Mouse (Mus musculus) neural tube, embryonic 12.5 days (tissue): ENCODE measurements around the gene Cabin1. TPM values are rescaled to one million over a fixed set of nuclear protein-coding genes. Genes with fewer than 3 reads are reported as not detected.

Source experiments
- ATAC-seq: fragments of 200-750 bp; cut with Nextera tagmentation; 2 replicates; pipeline ENCODE4 v1.8.0; 2017; ENCODE audit warnings: low read depth, mild to moderate bottlenecking, moderate TSS enrichment, moderate library complexity; ENCODE audit not compliant: low FRiP score
- H3K27ac ChIP-seq: fragments of 300-500 bp; sonication (generic); 2 replicates; pipeline ENCODE4 v1.5.1; 2016
- H3K27me3 ChIP-seq: fragments of 300-500 bp; sonication (generic); replicated peaks from 2 replicates; pipeline ENCODE4 v1.6.1; 2016; ENCODE audit warnings: mild to moderate bottlenecking
- H3K36me3 ChIP-seq: fragments of 300-500 bp; sonication (generic); 2 replicates; pipeline ENCODE4 v1.6.1; 2016; ENCODE audit warnings: mild to moderate bottlenecking
- H3K4me1 ChIP-seq: fragments of 300-500 bp; sonication (generic); 2 replicates; pipeline ENCODE4 v1.6.1; 2016
- H3K4me2 ChIP-seq: fragments of 300-500 bp; sonication (generic); replicated peaks from 2 replicates; pipeline ENCODE4 v1.6.1; 2016; ENCODE audit warnings: mild to moderate bottlenecking
- H3K4me3 ChIP-seq: fragments of 300-500 bp; sonication (generic); 2 replicates; pipeline ENCODE4 v1.5.1; 2016
- H3K9ac ChIP-seq: fragments of 300-500 bp; sonication (generic); 2 replicates; pipeline ENCODE4 v1.6.1; 2016; ENCODE audit warnings: mild to moderate bottlenecking
- H3K9me3 ChIP-seq: fragments of 300-500 bp; sonication (generic); 2 replicates; pipeline ENCODE4 v1.6.1; 2016; ENCODE audit warnings: mild to moderate bottlenecking
- whole genome bisulfite sequencing: fragments of 180-500 bp; shearing (Covaris S2); methylation state at CpG from one replicate; pipeline ENCODE4 v1.1.7; 2016; 5-methylcytosine and 5-hydroxymethylcytosine counted together
- polyA plus RNA-seq: library from polyadenylated mRNA; unstranded; fragments of >200 nt; fragmentation: Nextera tagmentation; extraction: Ambion mirVana; gene quantifications from 2 replicates; pipeline ENCODE4 v1.2.1, GENCODE M21; 2016

Gene Cabin1
- polyA plus RNA-seq, 1 experiment from 2014 or later = 37.2 TPM

- H3K27me3 ChIP-seq = no peaks in the 10 kb centered on the region
- H3K4me2 ChIP-seq = no peak overlapping the region
- H3K9me3 ChIP-seq = no peaks in the 10 kb centered on the region
- no peak for ATAC-seq
- no peak overlapping the region for H3K4me3 ChIP-seq
- H3K4me1 ChIP-seq = no peaks in the 10 kb centered on the region
- H3K9ac ChIP-seq = no peak overlapping the region
- H3K27ac ChIP-seq = no peak overlapping the region
- peaks cover 47% of the 10 kb centered on the region for H3K36me3 ChIP-seq
- WGBS = 95% methylated on average over 3 of the region's 3 CpGs
Observed at GRCm38 (mm10) chr10:75707901-75708632, 56.1 kb downstream of the Cabin1 start.

- 87% methylated on average over 8 of the region's 8 CpGs for whole genome bisulfite sequencing
- H3K9me3 ChIP-seq = no peaks in the 10 kb centered on the region
- H3K27me3 ChIP-seq = no peaks in the 10 kb centered on the region
- no peak overlapping the region for H3K27ac ChIP-seq
- ATAC-seq = no peak
- H3K4me1 ChIP-seq = no peaks in the 10 kb centered on the region
- H3K4me3 ChIP-seq = no peak overlapping the region
- no peak overlapping the region for H3K4me2 ChIP-seq
- H3K36me3 ChIP-seq = peaks cover 34% of the 10 kb centered on the region
- H3K9ac ChIP-seq = no peak overlapping the region
Observed at GRCm38 (mm10) chr10:75706632-75707216, 57.4 kb downstream of the Cabin1 start.

- 87% methylated on average over 7 of the region's 7 CpGs for WGBS
- peaks cover 25% of the 10 kb centered on the region for H3K36me3 ChIP-seq
- H3K4me3 ChIP-seq = no peak overlapping the region
- no peak overlapping the region for H3K27ac ChIP-seq
- no peaks in the 10 kb centered on the region for H3K27me3 ChIP-seq
- H3K9ac ChIP-seq = no peak overlapping the region
- no peak for ATAC-seq
- no peak overlapping the region for H3K4me2 ChIP-seq
- H3K9me3 ChIP-seq = no peaks in the 10 kb centered on the region
- no peaks in the 10 kb centered on the region for H3K4me1 ChIP-seq
Observed at GRCm38 (mm10) chr10:75705681-75706400, 58.3 kb downstream of the Cabin1 start.

GRCm38 (mm10) chr10:75704212-75705185, 59.6 kb downstream of the Cabin1 start:
- ATAC-seq = no peak
- Histone ChIP-seq H3K9ac (no peak overlapping the region), H3K27me3 (no peaks in the 10 kb centered on the region), H3K4me2 (no peak overlapping the region), H3K9me3 (no peaks in the 10 kb centered on the region), H3K4me3 (no peak overlapping the region), H3K27ac (no peak overlapping the region), H3K4me1 (no peaks in the 10 kb centered on the region), H3K36me3 (peaks cover 17% of the 10 kb centered on the region)
- WGBS = 78% methylated on average over 15 of the region's 15 CpGs

- peaks cover 23% of the 10 kb centered on the region for H3K36me3 ChIP-seq
- H3K27ac ChIP-seq = no peak overlapping the region
- H3K4me2 ChIP-seq = no peak overlapping the region
- H3K9ac ChIP-seq = no peak overlapping the region
- 65% methylated on average over 1 of the region's 1 CpGs for WGBS
- H3K27me3 ChIP-seq = no peaks in the 10 kb centered on the region
- H3K4me1 ChIP-seq = no peaks in the 10 kb centered on the region
- H3K4me3 ChIP-seq = no peak overlapping the region
- no peak for ATAC-seq
- H3K9me3 ChIP-seq = no peaks in the 10 kb centered on the region
Observed at GRCm38 (mm10) chr10:75703504-75703903, 60.6 kb downstream of the Cabin1 start.

- peaks cover 30% of the 10 kb centered on the region for H3K36me3 ChIP-seq
- H3K27me3 ChIP-seq = no peaks in the 10 kb centered on the region
- H3K9me3 ChIP-seq = no peaks in the 10 kb centered on the region
- no peak overlapping the region for H3K9ac ChIP-seq
- ATAC-seq = no peak
- no peak overlapping the region for H3K4me2 ChIP-seq
- H3K4me1 ChIP-seq = no peaks in the 10 kb centered on the region
- H3K27ac ChIP-seq = no peak overlapping the region
- 90% methylated on average over 2 of the region's 2 CpGs for WGBS
- no peak overlapping the region for H3K4me3 ChIP-seq
Observed at GRCm38 (mm10) chr10:75702494-75702893, 61.6 kb downstream of the Cabin1 start.

GRCm38 (mm10) chr10:75701280-75701679, 62.9 kb downstream of the Cabin1 start:
- Histone ChIP-seq H3K27me3 (no peaks in the 10 kb centered on the region), H3K4me3 (no peak overlapping the region), H3K9ac (no peak overlapping the region), H3K9me3 (no peaks in the 10 kb centered on the region), H3K4me2 (no peak overlapping the region), H3K27ac (no peak overlapping the region), H3K36me3 (peaks cover 35% of the 10 kb centered on the region), H3K4me1 (no peaks in the 10 kb centered on the region)
- ATAC-seq = no peak
- 94% methylated on average over 6 of the region's 6 CpGs for WGBS

- no peak for ATAC-seq
- no peak overlapping the region for H3K4me3 ChIP-seq
- H3K9ac ChIP-seq = no peak overlapping the region
- no peak overlapping the region for H3K4me2 ChIP-seq
- H3K4me1 ChIP-seq = no peaks in the 10 kb centered on the region
- H3K36me3 ChIP-seq = peaks cover 64% of the 10 kb centered on the region
- 89% methylated on average over 3 of the region's 3 CpGs for WGBS
- no peaks in the 10 kb centered on the region for H3K27me3 ChIP-seq
- H3K9me3 ChIP-seq = no peaks in the 10 kb centered on the region
- no peak overlapping the region for H3K27ac ChIP-seq
Observed at GRCm38 (mm10) chr10:75697693-75698092, 66.4 kb downstream of the Cabin1 start.

GRCm38 (mm10) chr10:75696597-75697355, 67.4 kb downstream of the Cabin1 start:
- Histone ChIP-seq H3K4me3 (no peak overlapping the region), H3K36me3 (peaks cover 73% of the 10 kb centered on the region), H3K9ac (no peak overlapping the region), H3K4me1 (no peaks in the 10 kb centered on the region), H3K27ac (no peak overlapping the region), H3K9me3 (no peaks in the 10 kb centered on the region), H3K27me3 (no peaks in the 10 kb centered on the region), H3K4me2 (no peak overlapping the region)
- ATAC-seq = no peak
- WGBS = 88% methylated on average over 7 of the region's 7 CpGs

GRCm38 (mm10) chr10:75695521-75695920, 68.6 kb downstream of the Cabin1 start:
- Histone ChIP-seq H3K27ac (no peak overlapping the region), H3K36me3 (peaks cover 84% of the 10 kb centered on the region), H3K9me3 (no peaks in the 10 kb centered on the region), H3K27me3 (no peaks in the 10 kb centered on the region), H3K4me2 (no peak overlapping the region), H3K9ac (no peak overlapping the region), H3K4me1 (no peaks in the 10 kb centered on the region), H3K4me3 (no peak overlapping the region)
- WGBS = 95% methylated on average over 2 of the region's 2 CpGs
- ATAC-seq = no peak

- WGBS = 94% methylated on average over 5 of the region's 5 CpGs
- Histone ChIP-seq H3K9me3 (no peaks in the 10 kb centered on the region), H3K27ac (no peak overlapping the region), H3K36me3 (peaks cover 86% of the 10 kb centered on the region), H3K4me2 (no peak overlapping the region), H3K4me1 (no peaks in the 10 kb centered on the region), H3K4me3 (no peak overlapping the region), H3K27me3 (no peaks in the 10 kb centered on the region), H3K9ac (no peak overlapping the region)
- no peak for ATAC-seq
Observed at GRCm38 (mm10) chr10:75695078-75695477, 69.1 kb downstream of the Cabin1 start.
